Mouse (Mus musculus): ENCODE measurements around the gene Slco4c1. TPM values are rescaled to one million over a fixed set of nuclear protein-coding genes. Genes with fewer than 3 reads are reported as not detected.

Slco4c1 gene
- polyA plus RNA-seq (2015; fragmentation: Nextera tagmentation; extraction: Ambion mirVana), result 0.22 and 0.94 TPM in 2 replicates

- Histone ChIP-seq H3K27ac (ENCODE audit: low read length) (no peak within 1 kb of the TSS), H3K27me3 (ENCODE audit: control insufficient read depth, insufficient read depth, low read length) (peaks cover 3% of the 10 kb centered on the region; the same call in 1 of the 2 replicates), H3K4me3 (ENCODE audit: low read length) (peak within 1 kb of the TSS; percentile 61), H3K9ac (ENCODE audit: low read length) (peak within 1 kb of the TSS; percentile 58), H3K4me2 (ENCODE audit: low read depth, low read length) (peak within 1 kb of the TSS; percentile 94), H3K9me3 (replicated peaks; ENCODE audit: control insufficient read depth, low read length) (no peaks in the 10 kb centered on the region), H3K4me1 (ENCODE audit: control insufficient read depth, insufficient read depth, low read length) (0 out of 2 replicates have a peak, but pooled peaks cover 7% of the 10 kb centered on the region), H3K36me3 (ENCODE audit: control insufficient read depth, insufficient read depth) (no peaks in the 10 kb centered on the region)
- WGBS, result 2% methylated on average over 40 of the region's 40 CpGs
- peak; percentile 60 for ATAC-seq (replicated peaks; ENCODE audit: extremely low read depth, insufficient read depth, low FRiP score)
These were observed at the start of gene Slco4c1 for GRCm38 (mm10) chr1:96871528-96872360. Gene Slco4c1, minus strand, starts transcription at chr1:96872171.

- ATAC-seq (replicated peaks; ENCODE audit: extremely low read depth, insufficient read depth, low FRiP score), result no peak
- no peak overlapping the region for H3K4me3 ChIP-seq (ENCODE audit: low read length)
These were observed 45.4 kb upstream of the Slco4c1 start for GRCm38 (mm10) chr1:96917333-96917732.

GRCm38 (mm10) chr1:96883788-96884187 is 11.8 kb upstream of the Slco4c1 start:
- no peak overlapping the region for H3K9ac ChIP-seq (ENCODE audit: low read length)
- no peak overlapping the region for H3K27ac ChIP-seq (ENCODE audit: low read length)
- no peaks in the 10 kb centered on the region for H3K27me3 ChIP-seq (ENCODE audit: control insufficient read depth, insufficient read depth, low read length)
- no peaks in the 10 kb centered on the region for H3K36me3 ChIP-seq (ENCODE audit: control insufficient read depth, insufficient read depth)
- H3K9me3 ChIP-seq (replicated peaks; ENCODE audit: control insufficient read depth, low read length), result no peaks in the 10 kb centered on the region
- H3K4me1 ChIP-seq (ENCODE audit: control insufficient read depth, insufficient read depth, low read length), result no peaks in the 10 kb centered on the region
- no peak for ATAC-seq (replicated peaks; ENCODE audit: extremely low read depth, insufficient read depth, low FRiP score)
- H3K4me2 ChIP-seq (ENCODE audit: low read depth, low read length), result no peak overlapping the region
- H3K4me3 ChIP-seq (ENCODE audit: low read length), result no peak overlapping the region

More at GRCm38 (mm10) chr1:96917333-96917732, 45.4 kb upstream of the Slco4c1 start:
- Histone ChIP-seq H3K9me3 (replicated peaks; ENCODE audit: control insufficient read depth, low read length) (no peaks in the 10 kb centered on the region), H3K36me3 (ENCODE audit: control insufficient read depth, insufficient read depth) (no peaks in the 10 kb centered on the region), H3K4me1 (ENCODE audit: control insufficient read depth, insufficient read depth, low read length) (no peaks in the 10 kb centered on the region), H3K4me2 (ENCODE audit: low read depth, low read length) (no peak overlapping the region), H3K27ac (ENCODE audit: low read length) (no peak overlapping the region), H3K9ac (ENCODE audit: low read length) (no peak overlapping the region), H3K27me3 (ENCODE audit: control insufficient read depth, insufficient read depth, low read length) (no peaks in the 10 kb centered on the region)

GRCm38 (mm10) chr1:96878572-96878971 is 6.6 kb upstream of the Slco4c1 start:
- ATAC-seq (replicated peaks; ENCODE audit: extremely low read depth, insufficient read depth, low FRiP score), result no peak
- Histone ChIP-seq H3K4me1 (ENCODE audit: control insufficient read depth, insufficient read depth, low read length) (no peaks in the 10 kb centered on the region), H3K27me3 (ENCODE audit: control insufficient read depth, insufficient read depth, low read length) (no peaks in the 10 kb centered on the region), H3K27ac (ENCODE audit: low read length) (no peak overlapping the region), H3K4me3 (ENCODE audit: low read length) (no peak overlapping the region), H3K4me2 (ENCODE audit: low read depth, low read length) (no peak overlapping the region), H3K36me3 (ENCODE audit: control insufficient read depth, insufficient read depth) (no peaks in the 10 kb centered on the region), H3K9ac (ENCODE audit: low read length) (no peak overlapping the region), H3K9me3 (replicated peaks; ENCODE audit: control insufficient read depth, low read length) (no peaks in the 10 kb centered on the region)
- WGBS, result 75% methylated on average over 1 of the region's 1 CpGs

GRCm38 (mm10) chr1:96876076-96876475 is 4.1 kb upstream of the Slco4c1 start:
- no peak for ATAC-seq (replicated peaks; ENCODE audit: extremely low read depth, insufficient read depth, low FRiP score)
- no peak overlapping the region for H3K9ac ChIP-seq (ENCODE audit: low read length)
- no peaks in the 10 kb centered on the region for H3K9me3 ChIP-seq (replicated peaks; ENCODE audit: control insufficient read depth, low read length)
- H3K27ac ChIP-seq (ENCODE audit: low read length), result no peak overlapping the region
- no peaks in the 10 kb centered on the region for H3K36me3 ChIP-seq (ENCODE audit: control insufficient read depth, insufficient read depth)
- H3K27me3 ChIP-seq (ENCODE audit: control insufficient read depth, insufficient read depth, low read length), result peaks cover 3% of the 10 kb centered on the region; the same call in 1 of the 2 replicates
- 57% methylated on average over 1 of the region's 1 CpGs for WGBS
- H3K4me3 ChIP-seq (ENCODE audit: low read length), result no peak overlapping the region
- 0 out of 2 replicates have a peak, but pooled peaks cover 7% of the 10 kb centered on the region for H3K4me1 ChIP-seq (ENCODE audit: control insufficient read depth, insufficient read depth, low read length)
- no peak overlapping the region for H3K4me2 ChIP-seq (ENCODE audit: low read depth, low read length)

- Histone ChIP-seq H3K27ac (ENCODE audit: low read length) (no peak overlapping the region), H3K9me3 (replicated peaks; ENCODE audit: control insufficient read depth, low read length) (no peaks in the 10 kb centered on the region), H3K4me1 (ENCODE audit: control insufficient read depth, insufficient read depth, low read length) (0 out of 2 replicates have a peak, but pooled peaks cover 7% of the 10 kb centered on the region), H3K27me3 (ENCODE audit: control insufficient read depth, insufficient read depth, low read length) (peaks cover 3% of the 10 kb centered on the region; the same call in 1 of the 2 replicates), H3K9ac (ENCODE audit: low read length) (no peak overlapping the region), H3K4me2 (ENCODE audit: low read depth, low read length) (no peak overlapping the region), H3K36me3 (ENCODE audit: control insufficient read depth, insufficient read depth) (no peaks in the 10 kb centered on the region), H3K4me3 (ENCODE audit: low read length) (no peak overlapping the region)
- 48% methylated on average over 1 of the region's 1 CpGs for WGBS
- ATAC-seq (replicated peaks; ENCODE audit: extremely low read depth, insufficient read depth, low FRiP score), result no peak
These were observed 2.7 kb upstream of the Slco4c1 start for GRCm38 (mm10) chr1:96874636-96875035.

GRCm38 (mm10) chr1:96872361-96872693 is 356 bp upstream of the Slco4c1 start:
- no peaks in the 10 kb centered on the region for H3K36me3 ChIP-seq (ENCODE audit: control insufficient read depth, insufficient read depth)
- H3K4me2 ChIP-seq (ENCODE audit: low read depth, low read length), result peak overlapping the region; percentile 94
- no peaks in the 10 kb centered on the region for H3K9me3 ChIP-seq (replicated peaks; ENCODE audit: control insufficient read depth, low read length)
- H3K4me1 ChIP-seq (ENCODE audit: control insufficient read depth, insufficient read depth, low read length), result 0 out of 2 replicates have a peak, but pooled peaks cover 7% of the 10 kb centered on the region
- peak overlapping the region; percentile 61 for H3K4me3 ChIP-seq (ENCODE audit: low read length)
- ATAC-seq (replicated peaks; ENCODE audit: extremely low read depth, insufficient read depth, low FRiP score), result no peak
- peaks cover 3% of the 10 kb centered on the region; the same call in 1 of the 2 replicates for H3K27me3 ChIP-seq (ENCODE audit: control insufficient read depth, insufficient read depth, low read length)
- 2% methylated on average over 10 of the region's 10 CpGs for WGBS
- peak overlapping the region; percentile 58 for H3K9ac ChIP-seq (ENCODE audit: low read length)
- H3K27ac ChIP-seq (ENCODE audit: low read length), result no peak overlapping the region

GRCm38 (mm10) chr1:96870764-96871307 is 1.1 kb downstream of the Slco4c1 start:
- 4% methylated on average over 7 of the region's 7 CpGs for WGBS
- Histone ChIP-seq H3K9me3 (replicated peaks; ENCODE audit: control insufficient read depth, low read length) (no peaks in the 10 kb centered on the region), H3K4me2 (ENCODE audit: low read depth, low read length) (no peak overlapping the region), H3K4me1 (ENCODE audit: control insufficient read depth, insufficient read depth, low read length) (0 out of 2 replicates have a peak, but pooled peaks cover 7% of the 10 kb centered on the region), H3K27me3 (ENCODE audit: control insufficient read depth, insufficient read depth, low read length) (peaks cover 3% of the 10 kb centered on the region; the same call in 1 of the 2 replicates), H3K9ac (ENCODE audit: low read length) (no peak overlapping the region), H3K4me3 (ENCODE audit: low read length) (no peak overlapping the region), H3K36me3 (ENCODE audit: control insufficient read depth, insufficient read depth) (no peaks in the 10 kb centered on the region), H3K27ac (ENCODE audit: low read length) (no peak overlapping the region)
- no peak for ATAC-seq (replicated peaks; ENCODE audit: extremely low read depth, insufficient read depth, low FRiP score)

GRCm38 (mm10) chr1:96868722-96869121 is 3.2 kb downstream of the Slco4c1 start:
- H3K4me2 ChIP-seq (ENCODE audit: low read depth, low read length), result no peak overlapping the region
- H3K4me1 ChIP-seq (ENCODE audit: control insufficient read depth, insufficient read depth, low read length), result 0 out of 2 replicates have a peak, but pooled peaks cover 7% of the 10 kb centered on the region
- no peak overlapping the region for H3K9ac ChIP-seq (ENCODE audit: low read length)
- H3K27ac ChIP-seq (ENCODE audit: low read length), result no peak overlapping the region
- 78% methylated on average over 1 of the region's 1 CpGs for WGBS
- no peaks in the 10 kb centered on the region for H3K9me3 ChIP-seq (replicated peaks; ENCODE audit: control insufficient read depth, low read length)
- H3K4me3 ChIP-seq (ENCODE audit: low read length), result no peak overlapping the region
- ATAC-seq (replicated peaks; ENCODE audit: extremely low read depth, insufficient read depth, low FRiP score), result no peak
- H3K36me3 ChIP-seq (ENCODE audit: control insufficient read depth, insufficient read depth), result no peaks in the 10 kb centered on the region
- H3K27me3 ChIP-seq (ENCODE audit: control insufficient read depth, insufficient read depth, low read length), result peaks cover 3% of the 10 kb centered on the region; the same call in 1 of the 2 replicates

Data from heart, embryonic 16.5 days (tissue).